Mouse (Mus musculus) midbrain, embryonic 16.5 days (tissue): ENCODE measurements at regions not wholly inside any gene's neighbourhood (a gene's known extent, or its start where the extent isn't known, plus 50 kb on each side); places are given as distances from the start of the nearest gene placed in this dataset.
A peak's percentile ranks its signal among the peaks of the same experiment; 100 is the strongest.

Experiments
- ATAC-seq: fragments of 200-750 bp; cut with Nextera tagmentation; 2 replicates; pipeline ENCODE4 v1.8.0; 2017; ENCODE audit warnings: moderate TSS enrichment
- H3K27ac ChIP-seq: fragments of 300-500 bp; sonication (generic); 2 replicates; pipeline ENCODE4 v1.5.1; 2014; ENCODE audit warnings: mild to moderate bottlenecking, low read length, mixed read lengths
- H3K27me3 ChIP-seq: fragments of 300-500 bp; sonication (generic); 2 replicates; pipeline ENCODE4 v1.6.1; 2014; ENCODE audit warnings: low read depth, low read length, mixed read lengths; ENCODE audit not compliant: control insufficient read depth, insufficient read depth
- H3K36me3 ChIP-seq: fragments of 300-500 bp; sonication (generic); 2 replicates; pipeline ENCODE4 v1.6.1; 2014; ENCODE audit warnings: mild to moderate bottlenecking, low read length, moderate library complexity, mixed read lengths; ENCODE audit not compliant: control insufficient read depth, insufficient read depth
- H3K4me1 ChIP-seq: fragments of 300-500 bp; sonication (generic); 2 replicates; pipeline ENCODE4 v1.6.1; 2014; ENCODE audit warnings: mild to moderate bottlenecking, low read length, mixed read lengths; ENCODE audit not compliant: control insufficient read depth, insufficient read depth
- H3K4me2 ChIP-seq: fragments of 300-500 bp; sonication (generic); 2 replicates; pipeline ENCODE4 v1.6.1; 2014; ENCODE audit warnings: mild to moderate bottlenecking, low read length, mixed read lengths
- H3K4me3 ChIP-seq: fragments of 300-500 bp; sonication (generic); 2 replicates; pipeline ENCODE4 v1.5.1; 2014; ENCODE audit warnings: low read depth, mild to moderate bottlenecking, low read length, moderate library complexity, mixed read lengths
- H3K9ac ChIP-seq: fragments of 300-500 bp; sonication (generic); 2 replicates; pipeline ENCODE4 v1.6.1; 2014; ENCODE audit warnings: low read depth, low read length, mixed read lengths
- H3K9me3 ChIP-seq: fragments of 300-500 bp; sonication (generic); replicated peaks from 2 replicates; pipeline ENCODE4 v1.6.1; 2014; ENCODE audit warnings: mild to moderate bottlenecking, low read length, mixed read lengths; ENCODE audit not compliant: control insufficient read depth, poor library complexity, severe bottlenecking
- WGBS: fragments of 180-500 bp; shearing (Covaris S2); extraction: QIAGEN DNeasy Blood & Tissue Kit; methylation state at CpG from one replicate; pipeline ENCODE4 v1.1.7; 2014; 5-methylcytosine and 5-hydroxymethylcytosine counted together

DNA sequence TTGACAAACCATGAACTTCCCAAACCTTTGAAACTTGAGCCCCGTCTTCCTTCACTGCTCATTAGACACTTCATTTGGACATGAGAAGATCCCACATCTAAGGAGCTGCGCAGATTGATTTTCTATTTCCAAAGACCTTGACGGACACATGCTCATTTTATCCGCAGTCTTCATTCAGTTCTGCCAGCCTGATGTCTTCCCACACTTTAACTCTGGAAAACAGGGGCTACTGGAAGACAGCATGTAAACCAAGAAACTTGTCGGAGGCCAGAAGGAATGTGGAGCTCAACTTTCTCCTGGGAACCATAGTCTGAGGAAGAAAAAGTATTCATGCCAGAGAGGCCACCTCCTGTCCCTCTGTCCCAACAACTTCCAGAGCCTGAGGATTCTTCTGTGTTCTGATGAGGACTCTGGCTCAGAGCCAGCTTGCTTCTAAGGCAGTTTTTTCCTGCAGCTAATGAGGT lies 161.8 kb downstream of the Gm19410 start:
- H3K27ac ChIP-seq = no peak overlapping the region
- H3K9me3 ChIP-seq = no peaks in the 10 kb centered on the region
- no peak for ATAC-seq
- H3K9ac ChIP-seq = no peak overlapping the region
- H3K4me1 ChIP-seq = no peaks in the 10 kb centered on the region
- no peaks in the 10 kb centered on the region for H3K27me3 ChIP-seq
- H3K4me2 ChIP-seq = no peak overlapping the region
- WGBS = 87% methylated on average over 5 of the region's 5 CpGs
- H3K36me3 ChIP-seq = no peaks in the 10 kb centered on the region
- no peak overlapping the region for H3K4me3 ChIP-seq

GRCm38 (mm10) chr8:35930291-35930690 lies 164.7 kb downstream of the Gm19410 start:
- WGBS = 60% methylated on average over 4 of the region's 4 CpGs
- H3K27ac ChIP-seq = no peak overlapping the region
- no peak for ATAC-seq

GRCm38 (mm10) chr8:35933186-35934114 lies 167.9 kb downstream of the Gm19410 start:
- Histone ChIP-seq H3K4me1 (no peaks in the 10 kb centered on the region; the same call in 1 of the 2 replicates), H3K9me3 (no peaks in the 10 kb centered on the region), H3K27me3 (no peaks in the 10 kb centered on the region), H3K36me3 (no peaks in the 10 kb centered on the region), H3K4me3 (no peak overlapping the region), H3K27ac (peak overlapping the region; percentile 66), H3K4me2 (no peak overlapping the region), H3K9ac (no peak overlapping the region)
- 21% methylated on average over 13 of the region's 13 CpGs for WGBS
- peak; percentile 99 for ATAC-seq

More at GRCm38 (mm10) chr8:35930291-35930690, 164.7 kb downstream of the Gm19410 start:
- H3K9ac ChIP-seq = no peak overlapping the region
- no peak overlapping the region for H3K4me2 ChIP-seq
- no peaks in the 10 kb centered on the region for H3K27me3 ChIP-seq
- H3K4me1 ChIP-seq = no peaks in the 10 kb centered on the region; the same call in 1 of the 2 replicates
- H3K9me3 ChIP-seq = no peaks in the 10 kb centered on the region
- no peak overlapping the region for H3K4me3 ChIP-seq
- no peaks in the 10 kb centered on the region for H3K36me3 ChIP-seq

GRCm38 (mm10) chr8:35934115-35934607 lies 168.6 kb downstream of the Gm19410 start:
- Histone ChIP-seq H3K9me3 (no peaks in the 10 kb centered on the region), H3K36me3 (no peaks in the 10 kb centered on the region), H3K4me3 (no peak overlapping the region), H3K4me1 (no peaks in the 10 kb centered on the region; the same call in 1 of the 2 replicates), H3K27ac (peak overlapping the region; percentile 66), H3K4me2 (no peak overlapping the region), H3K27me3 (no peaks in the 10 kb centered on the region), H3K9ac (no peak overlapping the region)
- 47% methylated on average over 7 of the region's 7 CpGs for WGBS
- ATAC-seq = peak; percentile 38; the same call in 1 of the 2 replicates

DNA sequence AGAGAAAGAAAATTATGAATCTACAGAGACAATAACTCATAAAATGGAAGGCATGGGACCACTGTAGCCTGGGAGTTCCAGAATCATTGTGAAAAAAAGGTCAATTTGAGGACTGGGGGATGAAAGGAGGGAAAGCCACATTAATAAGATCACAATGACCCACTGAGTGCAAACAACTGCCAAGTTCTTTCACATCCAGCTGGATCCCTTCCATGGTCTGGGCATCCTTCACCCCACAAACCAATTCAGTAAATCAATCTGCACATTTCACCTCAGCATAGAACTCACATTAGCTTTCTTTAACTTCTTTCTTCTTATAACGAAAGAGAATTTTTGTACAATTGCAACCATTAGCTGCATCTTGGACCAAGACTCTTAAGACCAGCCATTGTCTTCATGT lies 169.4 kb downstream of the Gm19410 start:
- Histone ChIP-seq H3K36me3 (no peaks in the 10 kb centered on the region), H3K27me3 (no peaks in the 10 kb centered on the region), H3K4me1 (no peaks in the 10 kb centered on the region; the same call in 1 of the 2 replicates), H3K9ac (no peak overlapping the region), H3K4me3 (no peak overlapping the region), H3K4me2 (no peak overlapping the region), H3K27ac (no peak overlapping the region), H3K9me3 (no peaks in the 10 kb centered on the region)
- no peak for ATAC-seq
- WGBS = 83% methylated on average over 1 of the region's 1 CpGs

DNA sequence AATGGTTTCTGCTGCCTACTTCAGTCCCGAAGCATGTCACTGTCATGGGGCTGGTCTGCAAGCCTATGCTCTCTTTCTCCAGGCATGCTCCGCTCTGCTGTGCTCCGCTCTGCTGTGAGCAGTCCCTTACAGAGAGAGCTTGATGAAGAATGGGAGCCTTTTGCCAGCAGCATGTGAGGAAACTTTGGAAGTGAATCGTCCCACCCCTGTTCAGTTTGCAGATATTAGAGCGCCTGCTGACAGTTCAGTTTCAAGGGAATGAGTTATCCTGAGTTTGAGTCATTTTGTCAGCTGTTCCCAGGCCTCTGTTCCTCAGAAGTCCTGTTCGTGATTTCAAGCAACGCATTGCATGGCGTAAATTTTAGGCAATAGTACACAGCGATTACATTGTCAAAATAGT lies 173.6 kb downstream of the Gm19410 start:
- WGBS = 89% methylated on average over 9 of the region's 9 CpGs
- H3K4me3 ChIP-seq = no peak overlapping the region
- no peaks in the 10 kb centered on the region for H3K4me1 ChIP-seq
- no peaks in the 10 kb centered on the region for H3K9me3 ChIP-seq
- H3K4me2 ChIP-seq = no peak overlapping the region
- no peaks in the 10 kb centered on the region for H3K36me3 ChIP-seq
- H3K9ac ChIP-seq = no peak overlapping the region
- H3K27ac ChIP-seq = no peak overlapping the region
- no peak for ATAC-seq
- no peaks in the 10 kb centered on the region for H3K27me3 ChIP-seq

DNA sequence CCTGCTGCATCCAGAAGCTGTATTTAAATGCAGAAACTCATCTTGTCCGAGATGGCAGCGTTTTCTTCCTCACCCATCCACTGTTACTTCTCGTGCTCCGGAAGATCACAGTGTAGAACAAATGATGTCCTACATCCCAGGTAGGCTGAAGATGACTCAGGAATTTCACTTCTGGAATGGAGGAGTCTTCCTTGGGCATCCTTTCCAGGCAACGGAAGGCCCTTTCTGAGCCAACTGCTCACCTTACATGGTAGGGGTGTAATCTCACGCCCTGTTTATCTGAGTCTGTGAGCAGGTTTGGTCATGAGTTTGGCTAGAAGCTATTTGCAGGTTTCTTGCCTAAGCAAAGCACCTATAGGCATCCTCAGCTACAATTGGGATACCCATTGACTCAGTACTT lies 176.9 kb downstream of the Gm19410 start:
- Histone ChIP-seq H3K4me1 (no peaks in the 10 kb centered on the region), H3K4me3 (no peak overlapping the region), H3K27me3 (no peaks in the 10 kb centered on the region), H3K36me3 (no peaks in the 10 kb centered on the region), H3K4me2 (no peak overlapping the region), H3K9ac (no peak overlapping the region), H3K27ac (no peak overlapping the region), H3K9me3 (no peaks in the 10 kb centered on the region)
- WGBS = 93% methylated on average over 6 of the region's 6 CpGs
- ATAC-seq = no peak

DNA sequence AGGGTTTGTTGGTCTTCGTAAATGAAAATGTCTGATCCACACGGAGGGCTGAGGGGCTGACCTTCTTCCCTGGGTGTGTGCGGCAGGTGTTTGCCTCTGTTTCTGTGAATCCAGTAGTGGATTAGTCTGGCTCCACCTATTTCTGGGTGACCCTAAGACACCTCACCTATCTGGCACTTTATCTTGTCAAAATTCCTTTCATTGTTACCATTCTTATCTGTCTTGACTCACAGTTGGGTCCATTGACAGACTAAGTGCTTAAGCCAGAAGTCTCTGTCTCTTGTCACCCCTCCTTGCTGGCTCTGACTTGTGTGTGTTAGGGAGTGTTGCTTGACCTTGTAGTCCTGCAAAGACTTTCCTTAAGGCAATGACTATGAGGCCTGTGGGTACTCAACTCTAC lies 178.1 kb downstream of the Gm19410 start:
- Histone ChIP-seq H3K36me3 (no peaks in the 10 kb centered on the region), H3K4me2 (no peak overlapping the region), H3K4me3 (no peak overlapping the region), H3K27me3 (no peaks in the 10 kb centered on the region), H3K9me3 (no peaks in the 10 kb centered on the region), H3K9ac (no peak overlapping the region), H3K4me1 (no peaks in the 10 kb centered on the region), H3K27ac (no peak overlapping the region)
- 87% methylated on average over 3 of the region's 3 CpGs for WGBS
- ATAC-seq = no peak

- Histone ChIP-seq H3K4me2 (no peak overlapping the region), H3K27me3 (no peaks in the 10 kb centered on the region), H3K27ac (no peak overlapping the region), H3K9me3 (no peaks in the 10 kb centered on the region), H3K36me3 (no peaks in the 10 kb centered on the region), H3K4me1 (no peaks in the 10 kb centered on the region), H3K9ac (no peak overlapping the region), H3K4me3 (no peak overlapping the region)
- no peak for ATAC-seq
- 90% methylated on average over 4 of the region's 4 CpGs for WGBS
Measured at GRCm38 (mm10) chr8:35944461-35944860, 178.9 kb downstream of the Gm19410 start.
